Mouse (Mus musculus) forebrain, embryonic 13.5 days (tissue): ENCODE data around the gene Gpd1l. TPM values are rescaled to one million over a fixed set of nuclear protein-coding genes. Genes with fewer than 3 reads are reported as not detected.

ENCODE experiments used
- ATAC-seq: fragments of 200-750 bp; cut with Nextera tagmentation; 2 replicates; pipeline ENCODE4 v1.8.0; 2017
- H3K27ac ChIP-seq: fragments of 300-500 bp; sonication (generic); 2 replicates; pipeline ENCODE4 v1.5.1; 2015; ENCODE audit warnings: inconsistent platforms, mild to moderate bottlenecking, moderate library complexity
- H3K27me3 ChIP-seq: fragments of 300-500 bp; sonication (generic); 2 replicates; pipeline ENCODE4 v1.6.1; 2015; ENCODE audit warnings: mild to moderate bottlenecking, inconsistent platforms
- H3K36me3 ChIP-seq: fragments of 300-500 bp; sonication (generic); 2 replicates; pipeline ENCODE4 v1.6.1; 2015; ENCODE audit warnings: mild to moderate bottlenecking, inconsistent platforms; ENCODE audit not compliant: poor library complexity, severe bottlenecking
- H3K4me1 ChIP-seq: fragments of 300-500 bp; sonication (generic); 2 replicates; pipeline ENCODE4 v1.6.1; 2015; ENCODE audit warnings: inconsistent platforms
- H3K4me2 ChIP-seq: fragments of 300-500 bp; sonication (generic); 2 replicates; pipeline ENCODE4 v1.6.1; 2015; ENCODE audit warnings: inconsistent platforms, mild to moderate bottlenecking, moderate library complexity
- H3K4me3 ChIP-seq: fragments of 300-500 bp; sonication (generic); 2 replicates; pipeline ENCODE4 v1.5.1; 2015; ENCODE audit warnings: mild to moderate bottlenecking, inconsistent platforms
- H3K9ac ChIP-seq: fragments of 300-500 bp; sonication (generic); 2 replicates; pipeline ENCODE4 v1.6.1; 2015; ENCODE audit warnings: mild to moderate bottlenecking, inconsistent platforms
- H3K9me3 ChIP-seq: fragments of 300-500 bp; sonication (generic); replicated peaks from 2 replicates; pipeline ENCODE4 v1.6.1; 2016; ENCODE audit warnings: inconsistent platforms
- WGBS: fragments of 180-500 bp; shearing (Covaris S2); methylation state at CpG from one replicate; pipeline ENCODE4 v1.1.7; 2015; 5-methylcytosine and 5-hydroxymethylcytosine counted together
- polyA plus RNA-seq: library from polyadenylated mRNA; unstranded; fragments of >200 nt; fragmentation: Nextera tagmentation; extraction: Ambion mirVana; gene quantifications from 2 replicates; pipeline ENCODE4 v1.2.1, GENCODE M21; 2015

The Gpd1l gene
- polyA plus RNA-seq, 1 experiment from 2014 or later: 16.9 TPM

DNA sequence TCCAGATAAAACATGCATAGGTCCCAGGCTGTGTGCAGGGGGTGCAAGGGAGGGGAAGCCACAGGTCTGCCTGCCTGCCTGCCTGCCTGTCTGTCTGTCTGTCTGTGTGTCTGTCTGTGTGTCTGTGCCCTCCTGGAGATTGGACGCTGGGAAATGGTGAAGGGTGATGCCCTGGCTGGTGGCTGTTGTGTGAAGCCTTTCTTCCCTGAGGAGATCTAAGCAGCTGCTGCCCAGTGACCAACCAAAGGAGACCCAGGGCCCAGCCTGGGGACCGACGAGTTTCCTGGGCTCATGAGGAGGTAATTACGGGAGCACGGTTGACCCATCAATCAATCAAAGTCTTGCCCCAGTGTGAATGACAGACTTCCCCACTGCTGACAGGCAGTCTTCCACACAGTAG, 11.6 kb downstream of the Gpd1l start:
- ATAC-seq: no peak
- no peaks in the 10 kb centered on the region for H3K9me3 ChIP-seq

DNA sequence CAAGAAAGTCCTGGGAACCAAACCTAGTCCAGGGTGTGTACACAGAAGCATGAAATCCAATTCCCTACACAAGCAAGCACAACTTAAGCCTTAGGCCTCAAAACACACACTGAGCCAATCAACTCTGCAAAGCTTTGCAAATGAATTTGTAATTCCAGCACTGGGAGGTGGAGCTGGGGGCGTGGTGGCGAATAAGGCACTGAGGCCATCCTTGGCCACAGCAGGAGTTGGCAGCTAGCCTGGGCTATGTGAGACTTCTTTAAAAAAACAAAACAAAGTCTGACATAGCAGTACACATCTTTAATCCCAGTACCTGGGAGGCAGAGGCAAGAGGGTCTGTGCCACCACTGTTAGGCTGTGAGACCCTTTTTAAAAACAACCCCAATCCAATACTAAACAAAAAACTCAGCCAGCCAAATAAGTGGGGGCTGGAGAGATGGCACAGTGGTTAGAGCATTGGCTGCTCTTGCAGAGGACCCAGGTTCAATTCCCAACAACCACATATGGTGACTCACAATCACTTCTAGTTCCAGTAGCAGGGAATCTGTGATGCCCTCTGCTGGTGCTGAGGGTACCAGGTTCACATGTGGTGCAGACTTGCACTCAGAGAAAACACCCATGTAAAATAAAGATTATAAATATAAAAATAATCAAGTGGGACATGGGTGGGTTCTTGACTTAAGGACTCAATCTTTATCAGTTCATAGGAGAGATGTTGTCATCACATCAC, 12.3 kb downstream of the Gpd1l start:
- Histone ChIP-seq H3K9ac (no peak overlapping the region), H3K4me3 (no peak overlapping the region), H3K4me2 (no peak overlapping the region), H3K27me3 (no peaks in the 10 kb centered on the region), H3K4me1 (0 out of 2 replicates have a peak, but pooled peaks cover 8% of the 10 kb centered on the region), H3K27ac (no peak overlapping the region), H3K36me3 (peaks cover 9% of the 10 kb centered on the region; the same call in 1 of the 2 replicates), H3K9me3 (no peaks in the 10 kb centered on the region)
- no peak for ATAC-seq
- 86% methylated on average over 2 of the region's 2 CpGs for WGBS

More for the DNA sequence above, 11.6 kb downstream of the Gpd1l start:
- no peak overlapping the region for H3K4me3 ChIP-seq
- no peak overlapping the region for H3K4me2 ChIP-seq
- H3K27ac ChIP-seq: no peak overlapping the region
- H3K4me1 ChIP-seq: 0 out of 2 replicates have a peak, but pooled peaks cover 8% of the 10 kb centered on the region
- H3K27me3 ChIP-seq: no peaks in the 10 kb centered on the region
- H3K9ac ChIP-seq: no peak overlapping the region
- H3K36me3 ChIP-seq: peaks cover 4% of the 10 kb centered on the region; the same call in 1 of the 2 replicates
- WGBS: 81% methylated on average over 5 of the region's 5 CpGs

DNA sequence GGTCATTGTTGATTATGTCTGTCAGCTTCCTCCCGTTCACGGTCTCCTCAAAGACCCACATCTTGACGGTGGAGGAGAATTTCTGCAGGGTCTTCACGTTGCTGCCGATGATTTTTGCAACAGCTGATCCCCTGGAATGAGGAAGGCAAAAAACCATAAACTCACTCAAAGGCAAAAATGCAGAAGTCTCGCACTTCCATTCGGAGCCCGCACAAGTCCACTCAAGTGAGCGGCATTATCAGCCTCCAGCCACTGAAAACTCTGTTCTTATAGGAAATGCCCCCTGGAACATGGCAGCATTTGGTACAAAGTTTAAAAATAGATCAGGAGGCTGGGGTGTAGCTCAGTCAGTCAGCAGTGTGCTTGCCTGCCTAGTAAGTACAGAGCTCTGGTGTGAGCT, 13.2 kb downstream of the Gpd1l start:
- H3K4me1 ChIP-seq: 0 out of 2 replicates have a peak, but pooled peaks cover 8% of the 10 kb centered on the region
- H3K4me2 ChIP-seq: no peak overlapping the region
- H3K27ac ChIP-seq: no peak overlapping the region
- H3K4me3 ChIP-seq: no peak overlapping the region
- peaks cover 16% of the 10 kb centered on the region; the same call in 1 of the 2 replicates for H3K36me3 ChIP-seq
- no peak for ATAC-seq
- H3K27me3 ChIP-seq: no peaks in the 10 kb centered on the region
- no peaks in the 10 kb centered on the region for H3K9me3 ChIP-seq
- 93% methylated on average over 9 of the region's 9 CpGs for WGBS
- H3K9ac ChIP-seq: no peak overlapping the region

DNA sequence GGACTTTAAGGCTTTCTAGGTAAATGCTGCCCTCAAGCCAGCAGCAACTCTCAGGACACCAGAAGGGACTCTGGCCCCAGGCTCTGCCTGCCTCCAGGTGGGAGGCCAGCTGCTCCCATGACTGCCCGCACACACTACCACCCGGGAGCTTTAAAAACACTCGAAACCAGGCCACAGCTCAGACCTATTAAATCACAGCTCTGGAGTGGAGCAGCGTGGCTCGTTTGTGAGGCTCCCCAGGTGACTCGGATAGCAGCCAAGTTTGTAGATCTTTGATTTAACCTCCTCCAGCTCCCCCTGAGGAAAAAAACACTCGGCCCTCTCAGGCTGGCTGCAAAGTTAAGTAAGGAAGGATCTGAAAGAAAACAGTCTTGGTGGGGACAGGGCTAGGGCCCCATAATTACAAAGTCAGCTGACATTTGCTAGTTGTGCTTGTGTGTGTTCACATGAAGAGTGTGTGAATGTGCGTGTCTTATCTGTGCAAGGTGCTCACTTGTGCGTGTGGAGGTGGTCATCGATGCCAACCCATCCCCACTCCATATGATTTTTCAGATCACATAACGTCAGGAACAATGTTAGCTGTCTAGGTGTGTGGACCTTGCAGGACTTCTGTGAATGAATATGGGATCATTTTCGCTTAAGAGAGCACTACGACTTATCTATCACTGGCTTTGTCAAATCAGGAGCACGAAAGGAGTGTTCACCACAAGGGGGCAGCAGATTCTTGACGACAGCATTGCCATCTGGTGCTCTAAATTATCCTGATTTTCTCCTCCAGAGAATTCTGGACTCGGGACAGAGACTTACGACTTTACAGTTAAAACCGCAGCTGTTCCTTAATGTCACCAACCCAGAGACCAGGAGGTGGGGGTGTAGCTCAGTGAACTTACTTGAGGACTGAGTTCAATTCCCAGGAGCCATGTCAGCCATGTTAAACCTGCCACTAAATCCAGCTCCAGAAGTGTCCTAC, 20.8 kb downstream of the Gpd1l start:
- Histone ChIP-seq H3K9ac (no peak overlapping the region), H3K27me3 (no peaks in the 10 kb centered on the region), H3K4me2 (no peak overlapping the region), H3K27ac (no peak overlapping the region), H3K4me3 (no peak overlapping the region), H3K4me1 (no peaks in the 10 kb centered on the region), H3K9me3 (no peaks in the 10 kb centered on the region), H3K36me3 (peaks cover 30% of the 10 kb centered on the region; the same call in 1 of the 2 replicates)
- ATAC-seq: peak; percentile 38
- WGBS: 56% methylated on average over 18 of the region's 18 CpGs

DNA sequence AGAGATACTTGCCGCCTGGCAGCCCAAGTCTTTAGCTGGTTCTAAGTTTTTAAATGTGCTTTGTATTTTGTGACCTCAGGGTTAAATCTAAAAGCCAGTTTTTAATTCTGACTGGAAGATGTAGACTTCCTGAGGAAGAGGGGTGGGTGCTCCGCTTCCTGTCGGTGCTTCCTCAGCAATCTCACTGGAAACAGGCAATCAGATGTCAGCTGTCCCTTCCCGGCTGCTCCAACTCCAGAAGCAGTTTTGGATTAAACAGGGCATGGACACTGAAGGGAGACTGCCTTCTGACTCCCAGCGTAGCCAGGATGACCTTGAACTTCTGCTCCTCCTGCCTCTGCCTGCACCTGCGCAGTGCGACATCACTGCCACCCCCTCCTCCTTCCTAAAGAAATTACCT, 26.3 kb downstream of the Gpd1l start:
- Histone ChIP-seq H3K4me2 (no peak overlapping the region), H3K9ac (no peak overlapping the region), H3K9me3 (no peaks in the 10 kb centered on the region)

DNA sequence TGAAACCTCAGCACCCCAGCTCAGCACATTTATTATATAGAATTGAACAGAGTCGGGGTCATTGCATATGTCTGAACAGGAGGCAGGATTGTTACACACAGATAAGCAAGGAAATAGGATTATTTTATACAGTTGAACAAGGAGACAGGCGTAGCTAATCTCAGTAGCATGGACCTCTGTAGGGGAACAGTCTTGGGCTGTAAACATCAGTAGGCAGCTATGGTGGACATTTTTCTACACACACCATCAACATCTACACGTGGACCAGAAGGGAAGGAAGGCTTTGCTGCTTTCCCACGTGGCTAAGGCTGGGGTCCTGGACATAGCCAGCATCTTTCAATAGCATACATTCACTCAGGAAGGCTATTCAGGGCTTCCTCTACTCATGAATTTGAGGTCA, 37.9 kb downstream of the Gpd1l start:
- H3K27ac ChIP-seq: no peak overlapping the region
- no peaks in the 10 kb centered on the region for H3K36me3 ChIP-seq
- H3K9me3 ChIP-seq: no peaks in the 10 kb centered on the region
- no peaks in the 10 kb centered on the region for H3K27me3 ChIP-seq
- H3K4me3 ChIP-seq: no peak overlapping the region
- no peak overlapping the region for H3K9ac ChIP-seq
- no peak overlapping the region for H3K4me2 ChIP-seq
- no peak for ATAC-seq
- 75% methylated on average over 4 of the region's 4 CpGs for WGBS
- H3K4me1 ChIP-seq: no peaks in the 10 kb centered on the region

More for the DNA sequence above, 26.3 kb downstream of the Gpd1l start:
- Histone ChIP-seq H3K4me3 (no peak overlapping the region), H3K4me1 (no peaks in the 10 kb centered on the region), H3K36me3 (peaks cover 24% of the 10 kb centered on the region; the same call in 1 of the 2 replicates), H3K27me3 (no peaks in the 10 kb centered on the region), H3K27ac (no peak overlapping the region)
- 86% methylated on average over 7 of the region's 7 CpGs for WGBS
- no peak for ATAC-seq

DNA sequence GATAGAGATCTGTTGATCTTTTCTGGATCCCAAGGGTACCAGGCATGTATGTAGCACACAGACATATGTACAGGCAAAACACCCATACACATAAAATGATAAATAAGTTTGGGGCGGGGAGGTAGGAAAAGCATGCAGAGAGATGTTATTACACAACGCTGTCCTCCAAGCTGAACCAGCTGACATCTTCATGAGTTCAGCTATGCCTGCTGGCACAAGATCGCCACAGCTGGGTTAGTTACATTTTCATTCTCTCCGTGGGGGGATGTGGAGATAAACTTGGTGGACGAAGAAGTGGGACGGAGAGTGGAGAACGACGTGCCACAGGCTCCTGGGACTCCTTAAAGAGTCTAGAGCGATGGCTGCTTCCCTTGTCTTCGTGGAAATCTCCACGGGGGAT, 40.8 kb downstream of the Gpd1l start:
- 91% methylated on average over 11 of the region's 11 CpGs for WGBS
- no peaks in the 10 kb centered on the region for H3K36me3 ChIP-seq
- H3K4me1 ChIP-seq: no peaks in the 10 kb centered on the region
- H3K27ac ChIP-seq: no peak overlapping the region
- no peaks in the 10 kb centered on the region for H3K27me3 ChIP-seq
- H3K4me2 ChIP-seq: no peak overlapping the region
- no peak overlapping the region for H3K4me3 ChIP-seq
- H3K9ac ChIP-seq: no peak overlapping the region
- H3K9me3 ChIP-seq: no peaks in the 10 kb centered on the region
- ATAC-seq: no peak

DNA sequence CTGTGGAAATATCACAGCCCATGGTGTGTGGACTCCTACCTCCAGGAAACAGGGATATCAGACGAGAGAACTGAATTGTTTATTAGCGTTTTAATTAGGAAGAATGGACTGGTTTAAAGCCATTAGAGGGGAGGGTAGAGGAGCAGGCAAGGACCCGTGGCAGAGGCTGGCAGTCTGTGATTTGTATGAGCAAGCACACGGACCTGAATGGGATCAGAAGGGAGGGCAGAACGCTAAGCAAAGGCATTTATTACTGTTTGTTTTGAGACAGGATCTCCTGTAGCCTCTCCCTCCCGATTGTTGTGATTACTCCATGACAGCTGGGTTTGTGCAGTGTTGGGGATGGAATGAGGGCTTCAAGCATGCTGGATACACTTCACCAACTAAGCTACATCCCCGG, 43.4 kb downstream of the Gpd1l start:
- H3K9me3 ChIP-seq: no peaks in the 10 kb centered on the region
- ATAC-seq: no peak
- H3K4me2 ChIP-seq: no peak overlapping the region
- no peak overlapping the region for H3K27ac ChIP-seq
- H3K36me3 ChIP-seq: no peaks in the 10 kb centered on the region
- 39% methylated on average over 7 of the region's 7 CpGs for WGBS
- H3K27me3 ChIP-seq: no peaks in the 10 kb centered on the region
- no peaks in the 10 kb centered on the region for H3K4me1 ChIP-seq
- no peak overlapping the region for H3K9ac ChIP-seq
- no peak overlapping the region for H3K4me3 ChIP-seq

DNA sequence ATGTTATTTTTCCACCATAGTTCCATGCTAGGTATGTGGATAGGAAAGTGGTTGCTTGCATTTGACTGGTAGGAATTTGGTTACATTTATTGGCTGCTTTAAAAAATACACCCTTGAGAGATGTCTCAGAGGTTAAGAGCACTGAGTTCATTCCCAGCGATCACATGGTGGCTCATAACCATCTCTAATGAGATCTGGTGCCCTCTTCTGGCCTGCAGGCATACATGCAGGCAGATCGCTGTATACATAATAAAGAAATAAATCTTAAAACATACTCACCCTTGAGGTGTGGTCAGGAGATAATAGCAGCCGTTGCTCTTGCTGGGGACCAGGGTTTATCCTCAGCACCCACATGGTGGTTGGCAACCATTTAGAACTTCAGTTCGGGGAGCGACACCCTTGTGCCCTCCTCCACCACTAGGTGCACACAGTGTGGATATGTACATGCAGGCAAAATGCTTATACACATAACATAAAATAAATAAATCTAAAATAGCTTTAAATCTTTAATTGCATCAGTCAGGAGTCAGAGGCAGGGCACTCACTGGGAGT, 44.9 kb downstream of the Gpd1l start:
- Histone ChIP-seq H3K4me2 (no peak overlapping the region), H3K4me1 (no peaks in the 10 kb centered on the region), H3K36me3 (no peaks in the 10 kb centered on the region), H3K9ac (no peak overlapping the region), H3K27me3 (no peaks in the 10 kb centered on the region), H3K9me3 (no peaks in the 10 kb centered on the region), H3K4me3 (no peak overlapping the region), H3K27ac (no peak overlapping the region)
- ATAC-seq: no peak
- whole genome bisulfite sequencing: 87% methylated on average over 5 of the region's 5 CpGs

DNA sequence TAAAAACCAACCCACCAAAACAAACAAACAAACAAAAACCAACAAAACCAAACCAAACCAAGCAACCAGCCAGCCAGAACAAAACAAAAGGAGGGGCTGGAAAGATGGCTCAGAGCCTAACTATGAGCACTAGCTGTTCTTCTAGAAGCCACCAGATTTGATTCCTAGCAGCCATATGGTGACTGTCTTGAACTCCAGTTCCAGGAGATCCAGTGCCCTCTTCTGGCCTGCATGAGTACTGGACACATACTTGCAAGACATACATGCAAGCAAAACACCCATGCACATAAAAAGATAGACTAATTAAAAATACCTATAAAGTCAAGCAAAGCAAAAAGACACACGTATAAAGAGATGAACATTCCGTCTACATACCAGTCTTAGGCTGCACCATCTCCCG, 46.1 kb downstream of the Gpd1l start:
- Histone ChIP-seq H3K4me2 (no peak overlapping the region), H3K4me3 (no peak overlapping the region), H3K4me1 (no peaks in the 10 kb centered on the region), H3K36me3 (no peaks in the 10 kb centered on the region), H3K9ac (no peak overlapping the region), H3K9me3 (no peaks in the 10 kb centered on the region), H3K27me3 (no peaks in the 10 kb centered on the region), H3K27ac (no peak overlapping the region)
- WGBS: 89% methylated on average over 3 of the region's 3 CpGs
- ATAC-seq: no peak

DNA sequence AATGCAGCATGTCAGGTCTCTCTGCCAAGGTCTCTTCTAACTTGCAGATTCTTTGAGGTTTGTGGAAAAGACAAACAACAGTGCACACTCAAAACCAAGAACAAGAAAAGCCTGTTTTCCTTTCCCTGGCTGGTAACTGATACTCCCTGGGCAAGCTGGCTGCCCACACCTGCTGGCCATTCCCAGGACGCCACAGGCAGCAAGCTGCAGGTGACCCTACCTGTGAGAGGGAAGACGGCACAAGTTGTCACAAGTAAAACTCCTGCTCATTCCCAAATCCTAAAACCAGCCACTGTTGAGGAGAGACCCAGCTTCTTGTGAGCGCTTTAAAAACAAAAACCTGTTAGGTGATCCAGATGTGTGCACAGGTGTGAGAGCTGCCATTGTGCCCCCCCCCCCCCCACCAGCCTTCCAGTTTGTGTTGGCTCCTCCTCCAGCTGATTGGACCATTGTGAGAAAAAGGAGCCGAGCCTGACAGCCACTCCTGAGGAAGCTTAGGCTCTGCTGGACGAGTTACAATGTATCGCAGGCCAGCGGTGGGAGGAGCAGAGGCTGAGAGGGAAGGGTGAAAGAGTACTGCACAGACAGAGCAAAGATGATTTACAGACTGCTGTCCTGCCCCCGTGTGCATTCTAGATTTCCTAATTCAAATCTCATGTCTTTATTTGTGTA, 47.7 kb downstream of the Gpd1l start:
- H3K27me3 ChIP-seq: no peaks in the 10 kb centered on the region
- WGBS: 24% methylated on average over 8 of the region's 8 CpGs
- H3K36me3 ChIP-seq: no peaks in the 10 kb centered on the region
- no peak overlapping the region for H3K4me2 ChIP-seq
- H3K9me3 ChIP-seq: no peaks in the 10 kb centered on the region
- no peak overlapping the region for H3K4me3 ChIP-seq
- no peaks in the 10 kb centered on the region for H3K4me1 ChIP-seq
- H3K9ac ChIP-seq: no peak overlapping the region
- ATAC-seq: no peak
- no peak overlapping the region for H3K27ac ChIP-seq
